38 mouse cellular contexts compared by ENCODE assay signal in genomic region chr7:118232613-118233012, GRCm38 (mm10). TPM values are rescaled to one million over a fixed set of nuclear protein-coding genes. Genes with fewer than 3 reads are reported as not detected.
A peak's percentile ranks its signal among the peaks of the same experiment; 100 is the strongest.
DNase-seq lines count a peak whose midpoint lies in the region; ATAC-seq and TF ChIP-seq lines count a peak whose summit lies in the region.
"Had no signal": no experiment of that assay in that cellular context is flagged by ENCODE, and none has a peak within 500 bp of the region (broad histone marks: within the 10 kb centered on the region; RNA-seq: fewer than 3 reads in every experiment).

No protein-coding gene starts in this region.

- no peaks in the 10 kb centered on the region for H3K4me1 ChIP-seq in heart, embryonic 12.5 days (replicated peaks)
- peaks cover 10% of the 10 kb centered on the region for H3K4me1 ChIP-seq in G1E (ENCODE audit: insufficient read depth, low read depth, low read length)
- no peaks in the 10 kb centered on the region for H3K4me1 ChIP-seq in hindbrain, embryonic 14.5 days (replicated peaks; ENCODE audit: control insufficient read depth, insufficient read depth, low read length)
- H3K4me1 ChIP-seq: embryonic facial prominence, embryonic 12.5 days; forebrain, embryonic 15.5 days; hindbrain, embryonic 15.5 days; kidney, embryonic 15.5 days; limb, embryonic 10.5 days; limb, embryonic 15.5 days; midbrain, embryonic 10.5 days; midbrain, embryonic 15.5 days had no signal

- no peaks in the 10 kb centered on the region for H3K36me3 ChIP-seq in heart, embryonic 12.5 days
- H3K36me3 ChIP-seq in G1E (replicated peaks): peaks cover 4% of the 10 kb centered on the region
- no peaks in the 10 kb centered on the region for H3K36me3 ChIP-seq in hindbrain, embryonic 14.5 days (replicated peaks; ENCODE audit: control insufficient read depth, insufficient read depth)
- H3K36me3 ChIP-seq: embryonic facial prominence, embryonic 12.5 days; forebrain, embryonic 15.5 days; hindbrain, embryonic 15.5 days; kidney, embryonic 15.5 days; limb, embryonic 15.5 days; liver, embryonic 13.5 days; midbrain, embryonic 10.5 days; midbrain, embryonic 15.5 days had no signal

- ATAC-seq in heart, embryonic 12.5 days (ENCODE audit: insufficient number of reproducible peaks, low FRiP score): no peak
- peak; percentile 66; the same call in 1 of the 2 replicates for ATAC-seq in G1E (ENCODE audit: extremely low read depth, insufficient number of reproducible peaks, low FRiP score, poor library complexity, severe bottlenecking)
- peak; percentile 94 for ATAC-seq in granulocyte monocyte progenitor cell, adult 5-6 weeks (replicated peaks; ENCODE audit: poor library complexity, severe bottlenecking)
- ATAC-seq in monocyte, adult 5-6 weeks (replicated peaks; ENCODE audit: insufficient number of reproducible peaks, low FRiP score, low TSS enrichment, poor library complexity, severe bottlenecking): 0 out of 2 replicates have a peak, but pooled peaks have one; percentile 47
- no peak for ATAC-seq in hindbrain, embryonic 14.5 days (ENCODE audit: low FRiP score)
- ATAC-seq: CD4-positive, CD25-positive, alpha-beta regulatory T cell, adult 4 months; forebrain, embryonic 15.5 days; inflammation-experienced regulatory T-cells, adult 6 months; lung, postnatal 0 days; midbrain, embryonic 15.5 days; Patski had no signal

- no peak for TF ChIP-seq CTCF in G1E (IDR thresholded peaks at IDR 0.05; ENCODE audit: low read depth, low read length)

- H3K4me2 ChIP-seq in heart, embryonic 12.5 days: no peak overlapping the region
- H3K4me2 ChIP-seq in hindbrain, embryonic 14.5 days (replicated peaks): no peak overlapping the region
- H3K4me2 ChIP-seq: embryonic facial prominence, embryonic 12.5 days; forebrain, embryonic 15.5 days; heart, embryonic 11.5 days; hindbrain, embryonic 15.5 days; kidney, embryonic 15.5 days; limb, embryonic 15.5 days; liver, embryonic 13.5 days; midbrain, embryonic 15.5 days had no signal

- H3K27me3 ChIP-seq in heart, embryonic 12.5 days (replicated peaks): no peaks in the 10 kb centered on the region
- H3K27me3 ChIP-seq in G1E (ENCODE audit: insufficient read depth, low read length): no peaks in the 10 kb centered on the region
- H3K27me3 ChIP-seq in hindbrain, embryonic 14.5 days (ENCODE audit: control insufficient read depth, insufficient read depth, low read length): no peaks in the 10 kb centered on the region
- H3K27me3 ChIP-seq: embryonic facial prominence, embryonic 12.5 days; forebrain, embryonic 15.5 days; hindbrain, embryonic 15.5 days; kidney, embryonic 15.5 days; limb, embryonic 15.5 days; liver, embryonic 13.5 days; midbrain, embryonic 15.5 days; Patski had no signal

- no peaks in the 10 kb centered on the region for H3K9me3 ChIP-seq in heart, embryonic 12.5 days (replicated peaks)
- H3K9me3 ChIP-seq in G1E (replicated peaks): no peaks in the 10 kb centered on the region
- no peaks in the 10 kb centered on the region for H3K9me3 ChIP-seq in hindbrain, embryonic 14.5 days (ENCODE audit: control insufficient read depth, low read length)
- H3K9me3 ChIP-seq: embryonic facial prominence, embryonic 12.5 days; forebrain, embryonic 15.5 days; hindbrain, embryonic 15.5 days; kidney, embryonic 15.5 days; limb, embryonic 10.5 days; limb, embryonic 15.5 days; liver, embryonic 13.5 days; midbrain, embryonic 10.5 days; midbrain, embryonic 15.5 days had no signal

- no peak overlapping the region for H3K27ac ChIP-seq in heart, embryonic 12.5 days (ENCODE audit: poor library complexity, severe bottlenecking)
- H3K27ac ChIP-seq in hindbrain, embryonic 14.5 days: no peak overlapping the region
- H3K27ac ChIP-seq: embryonic facial prominence, embryonic 12.5 days; forebrain, embryonic 15.5 days; hindbrain, embryonic 15.5 days; kidney, embryonic 15.5 days; limb, embryonic 10.5 days; limb, embryonic 15.5 days; liver, embryonic 13.5 days; midbrain, embryonic 10.5 days; midbrain, embryonic 15.5 days; stomach, postnatal 0 days had no signal

- no peak overlapping the region for H3K4me3 ChIP-seq in heart, embryonic 12.5 days
- no peak overlapping the region for H3K4me3 ChIP-seq in G1E (ENCODE audit: low read depth, low read length)
- no peak overlapping the region for H3K4me3 ChIP-seq in hindbrain, embryonic 14.5 days (replicated peaks; ENCODE audit: low read length)
- H3K4me3 ChIP-seq: embryonic facial prominence, embryonic 12.5 days; forebrain, embryonic 15.5 days; hindbrain, embryonic 15.5 days; kidney, embryonic 15.5 days; limb, embryonic 10.5 days; limb, embryonic 15.5 days; liver, embryonic 13.5 days; midbrain, embryonic 10.5 days; midbrain, embryonic 15.5 days had no signal

- H3K9ac ChIP-seq in heart, embryonic 12.5 days: no peak overlapping the region
- no peak overlapping the region for H3K9ac ChIP-seq in hindbrain, embryonic 14.5 days
- H3K9ac ChIP-seq: embryonic facial prominence, embryonic 12.5 days; forebrain, embryonic 15.5 days; hindbrain, embryonic 15.5 days; kidney, embryonic 15.5 days; limb, embryonic 15.5 days; liver, embryonic 13.5 days; midbrain, embryonic 15.5 days had no signal

- peak; percentile 16 for DNase-seq in heart, adult 11 months
- DNase-seq in G1E (ENCODE audit: low spot score): peak; percentile 31
- DNase-seq in right cerebral cortex, adult 2 months (ENCODE audit: low spot score in 2 of 2): no peak
- no peak for DNase-seq in kidney, postnatal 10 days
- no peak for DNase-seq in hindbrain, embryonic 14.5 days (ENCODE audit: low spot score)
- DNase-seq: adrenal gland, postnatal 25 days; cerebellum, adult 8-10 months; cerebellum, postnatal 25 days; gastrocnemius, postnatal 10 days; heart, adult 18-20 months; heart, postnatal 4 days; kidney, adult 11 months; kidney, postnatal 36 days; layer of hippocampus, postnatal 36 days; liver, embryonic 13.5 days; lung, adult 18-20 months; lung, postnatal 4 days; right cerebral cortex, adult 18-20 months; right cerebral cortex, postnatal 4 days; thymus, adult 18-20 months; thymus, postnatal 25 days had no signal

RNA-seq across cellular contexts. Expression of gene Smg1, which starts 10.9 kb away (rescaled TPM):
- 15.0 and 15.6 TPM in 2 replicates for polyA plus RNA-seq in heart, embryonic 12.5 days (2016; fragmentation: Nextera tagmentation; extraction: Ambion mirVana)
- total RNA-seq in G1E (2014; fragmentation: Nextera tagmentation) (121 and 138 TPM in 2 replicates), G1E (2017) (49.8 and 53.5 TPM in 2 replicates)
- polyA plus RNA-seq in G1E (2012): 19.9 and 24.2 TPM in 2 replicates
- total RNA-seq in granulocyte monocyte progenitor cell, adult 5-6 weeks (2014; fragmentation: Nextera tagmentation): 64.7 and 70.6 TPM in 2 replicates
- total RNA-seq in granulocyte monocyte progenitor cell, adult 5-6 weeks (2017): 37.3 and 48.2 TPM in 2 replicates
- 80.6 to 144 TPM (median 86.0 TPM) in 3 replicates for total RNA-seq in monocyte, adult 5-6 weeks (2017)
- 27.8 and 28.6 TPM in 2 replicates for polyA plus RNA-seq in hindbrain, embryonic 14.5 days (2014; fragmentation: Nextera tagmentation; extraction: Ambion mirVana)

Comparison
In these comparisons a context has a peak if more than half of its experiments do, and no peak if none do; other contexts are left out.
1. DNase-seq: peak in heart, adult 11 months (single experiment) and G1E (single experiment); none in right cerebral cortex, adult 2 months (0 of 2), kidney, postnatal 10 days (single experiment) and hindbrain, embryonic 14.5 days (single experiment).
2. ATAC-seq: peak in G1E (single experiment), granulocyte monocyte progenitor cell, adult 5-6 weeks (single experiment) and monocyte, adult 5-6 weeks (single experiment); none in heart, embryonic 12.5 days (single experiment) and hindbrain, embryonic 14.5 days (single experiment).